Mouse (Mus musculus) urinary bladder, postnatal 36 days (tissue): ENCODE data around the gene Fitm2.

Experiments
- DNase-seq, 2 experiments: peaks; one replicate each; pipeline ENCODE4 v3.0.0; 2022; ENCODE audit warnings: low spot score in 2 of 2, mixed read lengths in 1 of 2

The Fitm2 gene

GRCm38 (mm10) chr2:163422895-163423660, 49.4 kb downstream of the Fitm2 start:
- no peak for DNase-seq

GRCm38 (mm10) chr2:163420366-163420886, 52.0 kb downstream of the Fitm2 start:
- DNase-seq, result no peak

- peak; percentile 99 to 100 for DNase-seq
These were observed 52.9 kb downstream of the Fitm2 start for GRCm38 (mm10) chr2:163419346-163420045.

- peak in 1 of 2 experiments; percentile 13 for DNase-seq
These were observed 53.5 kb downstream of the Fitm2 start for GRCm38 (mm10) chr2:163418841-163419345.

DNA sequence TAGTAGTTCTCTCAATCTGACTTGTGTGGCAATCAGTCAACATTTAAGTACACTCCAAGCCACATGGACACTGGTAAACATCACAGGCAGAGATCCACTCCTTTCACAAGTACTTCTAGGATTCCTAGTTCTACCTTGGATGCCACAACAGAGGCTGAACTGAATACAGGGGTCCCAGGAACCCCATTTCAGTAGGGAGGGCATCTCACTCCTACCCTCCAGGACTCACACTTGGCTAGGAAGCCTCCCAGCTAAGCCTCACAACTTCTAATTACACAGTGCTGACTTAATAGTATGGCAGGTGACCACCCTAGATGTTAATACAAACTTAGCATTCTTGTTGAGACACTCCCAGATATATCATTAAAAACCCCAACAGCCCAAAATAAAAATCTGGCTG, 54.6 kb downstream of the Fitm2 start:
- DNase-seq, result no peak

DNA sequence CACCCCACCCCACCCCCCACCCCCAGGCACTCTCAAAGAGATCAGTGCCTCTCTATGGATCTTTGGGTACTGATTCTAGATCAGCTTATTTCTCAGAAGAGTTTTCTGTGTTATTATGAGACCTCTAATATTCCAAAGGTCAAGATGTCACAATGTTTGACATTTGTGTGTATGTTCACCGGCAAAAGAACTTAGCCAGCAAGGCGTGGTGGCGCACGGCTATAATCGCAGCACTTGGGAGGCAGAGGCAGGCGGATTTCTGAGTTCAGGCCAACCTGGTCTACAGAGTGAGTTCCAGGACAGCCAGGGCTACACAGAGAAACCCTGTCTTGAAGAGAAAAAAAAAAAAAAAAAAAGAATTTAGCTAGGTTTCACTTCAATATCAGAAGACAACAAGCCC, 55.4 kb downstream of the Fitm2 start:
- no peak for DNase-seq
